Mouse (Mus musculus) heart, postnatal 0 days (tissue): ENCODE data around the gene Dixdc1. TPM values are rescaled to one million over a fixed set of nuclear protein-coding genes. Genes with fewer than 3 reads are reported as not detected.
A peak's percentile ranks its signal among the peaks of the same experiment; 100 is the strongest.

Experiments
- ATAC-seq: fragments of 200-750 bp; cut with Nextera tagmentation; 2 replicates; pipeline ENCODE4 v1.8.0; 2017; ENCODE audit warnings: low read depth, moderate number of reproducible peaks, moderate library complexity; ENCODE audit not compliant: insufficient read depth
- DNase-seq: peaks from one replicate; pipeline ENCODE4 v3.0.0-alpha.2; 2016; ENCODE audit warnings: low spot score
- H3K27ac ChIP-seq: fragments of 300-500 bp; sonication (generic); 2 replicates; pipeline ENCODE4 v1.5.1; 2014; ENCODE audit warnings: low read depth, mild to moderate bottlenecking
- H3K27me3 ChIP-seq: fragments of 300-500 bp; sonication (generic); 2 replicates; pipeline ENCODE4 v1.6.1; 2014; ENCODE audit warnings: low read length, mixed read lengths; ENCODE audit not compliant: control insufficient read depth, insufficient read depth
- H3K36me3 ChIP-seq: fragments of 300-500 bp; sonication (generic); replicated peaks from 2 replicates; pipeline ENCODE4 v1.6.1; 2014; ENCODE audit warnings: low read length, mixed read lengths; ENCODE audit not compliant: control insufficient read depth, insufficient read depth
- H3K4me1 ChIP-seq: fragments of 300-500 bp; sonication (generic); 2 replicates; pipeline ENCODE4 v1.6.1; 2014; ENCODE audit warnings: antibody characterized with exemption; ENCODE audit not compliant: control insufficient read depth, insufficient read depth
- H3K4me2 ChIP-seq: fragments of 300-500 bp; sonication (generic); 2 replicates; pipeline ENCODE4 v1.6.1; 2014; ENCODE audit warnings: low read depth, mild to moderate bottlenecking, low read length, moderate library complexity
- H3K4me3 ChIP-seq: fragments of 300-500 bp; sonication (generic); 2 replicates; pipeline ENCODE4 v1.5.1; 2014; ENCODE audit warnings: low read depth, low read length
- H3K9ac ChIP-seq: fragments of 300-500 bp; sonication (generic); replicated peaks from 2 replicates; pipeline ENCODE4 v1.6.1; 2014; ENCODE audit warnings: low read depth, low read length, mixed read lengths
- H3K9me3 ChIP-seq: fragments of 300-500 bp; sonication (generic); replicated peaks from 2 replicates; pipeline ENCODE4 v1.6.1; 2016; ENCODE audit warnings: low read length; ENCODE audit not compliant: control insufficient read depth
- CTCF ChIP-seq: IDR thresholded peaks from 2 replicates; pipeline ENCODE4 v1.5.1; 2016; ENCODE audit warnings: antibody characterized with exemption, control low read depth, low read depth
- EP300 ChIP-seq: IDR thresholded peaks from 2 replicates; pipeline ENCODE4 v1.6.1; 2016; ENCODE audit warnings: antibody characterized with exemption, low read depth
- WGBS: fragments of 180-500 bp; shearing (Covaris S2); extraction: QIAGEN DNeasy Blood & Tissue Kit; methylation state at CpG from one replicate; pipeline ENCODE4 v1.1.7; 2014; 5-methylcytosine and 5-hydroxymethylcytosine counted together
- polyA plus RNA-seq: library from polyadenylated mRNA; unstranded; fragments of >200 nt; fragmentation: Nextera tagmentation; extraction: Ambion mirVana; gene quantifications from 2 replicates; pipeline ENCODE4 v1.2.1, GENCODE M21; 2015
- total RNA-seq: library from RNA; depleted of rRNA; stranded (reverse); fragments of >200 nt; gene quantifications from 2 replicates; pipeline ENCODE4 v1.2.3, GENCODE M21; 2014; ENCODE audit warnings: low replicate concordance; rRNA removed

Dixdc1 gene
- total and polyA plus RNA-seq, 2 experiments from 2014 or later: 6.9 to 7.7 TPM

- H3K9me3 ChIP-seq: no peaks in the 10 kb centered on the region
- DNase-seq: no peak
- H3K4me3 ChIP-seq: peak overlapping the region; percentile 89
- ATAC-seq: no peak
- H3K36me3 ChIP-seq: peaks cover 22% of the 10 kb centered on the region
- H3K4me2 ChIP-seq: peak overlapping the region; percentile 80
- peaks cover 11% of the 10 kb centered on the region for H3K4me1 ChIP-seq
- no peak overlapping the region for H3K9ac ChIP-seq
- 54% methylated on average over 9 of the region's 9 CpGs for WGBS
- H3K27me3 ChIP-seq: no peaks in the 10 kb centered on the region
- H3K27ac ChIP-seq: no peak overlapping the region
- TF ChIP-seq CTCF (no peak), EP300 (no peak)
Measured at GRCm38 (mm10) chr9:50617794-50618330, 121.5 kb downstream of the Dixdc1 start.

- Histone ChIP-seq H3K4me2 (peak within 1 kb of the TSS; percentile 80), H3K4me3 (peak within 1 kb of the TSS; percentile 89), H3K27me3 (no peaks in the 10 kb centered on the region), H3K4me1 (peaks cover 11% of the 10 kb centered on the region), H3K36me3 (peaks cover 26% of the 10 kb centered on the region), H3K27ac (peak within 1 kb of the TSS; percentile 98), H3K9me3 (no peaks in the 10 kb centered on the region), H3K9ac (peak within 1 kb of the TSS; percentile 89)
- under 1% methylated on average over 75 of the region's 81 CpGs for WGBS
- peak; percentile 92 for DNase-seq
- TF ChIP-seq EP300: peak; percentile 88
- TF ChIP-seq CTCF: no peak
- ATAC-seq: peak; percentile 94
Measured at GRCm38 (mm10) chr9:50616766-50617603, 122.3 kb downstream of the Dixdc1 start, which contains the start of the genes Pih1d2 and Nkapd1. Pih1d2 (plus strand) TSS chr9:50617321. Nkapd1 (minus strand) TSS chr9:50617464.

- no peak for DNase-seq
- Histone ChIP-seq H3K4me1 (peaks cover 11% of the 10 kb centered on the region), H3K27me3 (no peaks in the 10 kb centered on the region), H3K9me3 (no peaks in the 10 kb centered on the region), H3K4me3 (peak overlapping the region; percentile 89), H3K36me3 (peaks cover 30% of the 10 kb centered on the region), H3K27ac (peak overlapping the region; percentile 98), H3K9ac (peak overlapping the region; percentile 89), H3K4me2 (peak overlapping the region; percentile 80)
- TF ChIP-seq CTCF: no peak
- no peak for TF ChIP-seq EP300
- 31% methylated on average over 11 of the region's 11 CpGs for WGBS
- ATAC-seq: no peak
Measured at GRCm38 (mm10) chr9:50616161-50616560, 123.2 kb downstream of the Dixdc1 start.

Other genes with a start within 250 kb of the Dixdc1 start
- gene Plet1, start 245.0 kb downstream of the Dixdc1 start, total RNA-seq: 3.7 and 7.0 TPM in 2 replicates
- 1.2 and 1.3 TPM in 2 replicates for gene Plet1, start 245.0 kb downstream of the Dixdc1 start, polyA plus RNA-seq
- gene Pts, start 210.8 kb downstream of the Dixdc1 start, total RNA-seq: 29.7 and 147 TPM in 2 replicates
- gene Pts, start 210.8 kb downstream of the Dixdc1 start, polyA plus RNA-seq: 93.1 and 97.8 TPM in 2 replicates
- 0.46 and 2.4 TPM in 2 replicates for gene Il18, start 184.7 kb downstream of the Dixdc1 start, total RNA-seq
- gene Il18, start 184.7 kb downstream of the Dixdc1 start, polyA plus RNA-seq: 2.9 and 4.7 TPM in 2 replicates
- not detected in 2 replicates for gene Bco2, start 184.3 kb downstream of the Dixdc1 start, total RNA-seq
- 0.07 TPM in 1 of 2 replicates, not detected in the other for gene Bco2, start 184.3 kb downstream of the Dixdc1 start, polyA plus RNA-seq
- not detected in 2 replicates for gene Tex12, start 178.2 kb downstream of the Dixdc1 start, total RNA-seq
- not detected in 2 replicates for gene Tex12, start 178.2 kb downstream of the Dixdc1 start, polyA plus RNA-seq
- gene Sdhd, start 135.7 kb downstream of the Dixdc1 start, total RNA-seq: 980 and 992 TPM in 2 replicates
- gene Sdhd, start 135.7 kb downstream of the Dixdc1 start, polyA plus RNA-seq: 1,236 and 1,240 TPM in 2 replicates
- 115 and 163 TPM in 2 replicates for gene Timm8b, start 135.6 kb downstream of the Dixdc1 start, total RNA-seq
- 445 and 461 TPM in 2 replicates for gene Timm8b, start 135.6 kb downstream of the Dixdc1 start, polyA plus RNA-seq
- 0.27 TPM in 1 of 2 replicates, not detected in the other for gene Pih1d2, start 122.2 kb downstream of the Dixdc1 start, total RNA-seq
- 1.2 and 1.5 TPM in 2 replicates for gene Pih1d2, start 122.2 kb downstream of the Dixdc1 start, polyA plus RNA-seq
- gene Nkapd1, start 122.1 kb downstream of the Dixdc1 start, total RNA-seq: 10.0 and 14.5 TPM in 2 replicates
- gene Nkapd1, start 122.1 kb downstream of the Dixdc1 start, polyA plus RNA-seq: 13.4 and 14.3 TPM in 2 replicates
- gene Dlat, start 79.7 kb downstream of the Dixdc1 start, total RNA-seq: 155 and 215 TPM in 2 replicates
- 203 and 204 TPM in 2 replicates for gene Dlat, start 79.7 kb downstream of the Dixdc1 start, polyA plus RNA-seq
- gene 2310030G06Rik, start 7.0 kb upstream of the Dixdc1 start, total RNA-seq: 3.6 and 4.8 TPM in 2 replicates
- 10.6 and 11.0 TPM in 2 replicates for gene 2310030G06Rik, start 7.0 kb upstream of the Dixdc1 start, polyA plus RNA-seq
- 758 and 766 TPM in 2 replicates for gene Cryab, start 11.8 kb upstream of the Dixdc1 start, total RNA-seq
- gene Cryab, start 11.8 kb upstream of the Dixdc1 start, polyA plus RNA-seq: 1,736 and 1,781 TPM in 2 replicates
- gene Hspb2, start 12.8 kb upstream of the Dixdc1 start, total RNA-seq: 241 and 266 TPM in 2 replicates
- gene Hspb2, start 12.8 kb upstream of the Dixdc1 start, polyA plus RNA-seq: 309 and 313 TPM in 2 replicates
- gene Fdxacb1, start 28.7 kb upstream of the Dixdc1 start, total RNA-seq: 7.4 and 10.0 TPM in 2 replicates
- 7.9 and 8.1 TPM in 2 replicates for gene Fdxacb1, start 28.7 kb upstream of the Dixdc1 start, polyA plus RNA-seq
- 23.9 and 24.2 TPM in 2 replicates for gene Alg9, start 35.5 kb upstream of the Dixdc1 start, total RNA-seq
- gene Alg9, start 35.5 kb upstream of the Dixdc1 start, polyA plus RNA-seq: 11.4 and 11.9 TPM in 2 replicates
- 8.0 and 39.5 TPM in 2 replicates for gene 1110032A03Rik, start 36.0 kb upstream of the Dixdc1 start, total RNA-seq
- 32.6 and 36.8 TPM in 2 replicates for gene 1110032A03Rik, start 36.0 kb upstream of the Dixdc1 start, polyA plus RNA-seq
- 7.5 and 15.3 TPM in 2 replicates for gene Ppp2r1b, start 105.8 kb upstream of the Dixdc1 start, total RNA-seq
- 15.3 and 17.8 TPM in 2 replicates for gene Ppp2r1b, start 105.8 kb upstream of the Dixdc1 start, polyA plus RNA-seq